Mouse (Mus musculus) kidney, embryonic 16.5 days (tissue): ENCODE measurements around the gene Nrm. TPM values are rescaled to one million over a fixed set of nuclear protein-coding genes. Genes with fewer than 3 reads are reported as not detected.

Experiments used
- microRNA-seq: library from miRNA; unstranded; fragments of <30 nt; microRNA quantifications from one replicate; pipeline ENCODE4, GENCODE M21; 2016
- polyA plus RNA-seq: library from polyadenylated mRNA; unstranded; fragments of >200 nt; fragmentation: Nextera tagmentation; extraction: Ambion mirVana; gene quantifications from 2 replicates; pipeline ENCODE4 v1.2.1, GENCODE M21; 2015

The Nrm gene
- polyA plus RNA-seq, 1 experiment from 2014 or later, result 63.3 TPM

Small RNAs within 50 kb of the gene (microRNA-seq; reads per million reads assigned to microRNA genes)
- gene Gm28033, result not detected

Other genes with a start within 250 kb of the Nrm start
- gene Gm9573, start 234.7 kb upstream of the Nrm start, polyA plus RNA-seq, result not detected in 2 replicates
- 0.17 and 0.23 TPM in 2 replicates for gene Mucl3, start 217.6 kb upstream of the Nrm start, polyA plus RNA-seq
- 19.8 and 21.0 TPM in 2 replicates for gene Vars2, start 193.7 kb upstream of the Nrm start, polyA plus RNA-seq
- 51.9 and 55.6 TPM in 2 replicates for gene Gtf2h4, start 187.6 kb upstream of the Nrm start, polyA plus RNA-seq
- gene Ddr1, start 156.7 kb upstream of the Nrm start, polyA plus RNA-seq, result 107 and 108 TPM in 2 replicates
- gene Ier3, start 39.6 kb upstream of the Nrm start, polyA plus RNA-seq, result 33.5 and 40.4 TPM in 2 replicates
- gene Flot1, start 38.1 kb upstream of the Nrm start, polyA plus RNA-seq, result 52.7 and 56.9 TPM in 2 replicates
- gene Tubb5, start 23.0 kb upstream of the Nrm start, polyA plus RNA-seq, result 905 and 985 TPM in 2 replicates
- 16.3 and 16.7 TPM in 2 replicates for gene Mdc1, start 19.8 kb upstream of the Nrm start, polyA plus RNA-seq
- gene Ppp1r18, start 4.3 kb downstream of the Nrm start, polyA plus RNA-seq, result 22.2 and 25.2 TPM in 2 replicates
- gene Dhx16, start 18.5 kb downstream of the Nrm start, polyA plus RNA-seq, result 45.1 and 48.2 TPM in 2 replicates
- 33.3 and 36.5 TPM in 2 replicates for gene 2310061I04Rik, start 36.1 kb downstream of the Nrm start, polyA plus RNA-seq
- 82.2 and 102 TPM in 2 replicates for gene Atat1, start 48.8 kb downstream of the Nrm start, polyA plus RNA-seq
- 88.0 and 89.7 TPM in 2 replicates for gene Mrps18b, start 55.1 kb downstream of the Nrm start, polyA plus RNA-seq
- gene Ppp1r10, start 55.1 kb downstream of the Nrm start, polyA plus RNA-seq, result 47.2 and 54.8 TPM in 2 replicates
- gene Abcf1, start 108.4 kb downstream of the Nrm start, polyA plus RNA-seq, result 80.7 and 95.8 TPM in 2 replicates
- gene Gnl1, start 118.5 kb downstream of the Nrm start, polyA plus RNA-seq, result 55.7 and 57.8 TPM in 2 replicates
- 46.6 and 47.9 TPM in 2 replicates for gene Prr3, start 118.9 kb downstream of the Nrm start, polyA plus RNA-seq
- 2.2 and 3.1 TPM in 2 replicates for gene H2-T24, start 159.2 kb downstream of the Nrm start, polyA plus RNA-seq
- gene H2-T23, start 171.5 kb downstream of the Nrm start, polyA plus RNA-seq, result 4.5 and 5.9 TPM in 2 replicates
- gene H2-T22, start 181.4 kb downstream of the Nrm start, polyA plus RNA-seq, result 13.9 and 16.0 TPM in 2 replicates
- 0.10 TPM in 1 of 2 replicates, not detected in the other for gene Gm6034, start 181.6 kb downstream of the Nrm start, polyA plus RNA-seq
- not detected in 2 replicates for gene Gm11127, start 197.1 kb downstream of the Nrm start, polyA plus RNA-seq